8 mouse cellular contexts compared by ENCODE assay signal in the genomic region with DNA sequence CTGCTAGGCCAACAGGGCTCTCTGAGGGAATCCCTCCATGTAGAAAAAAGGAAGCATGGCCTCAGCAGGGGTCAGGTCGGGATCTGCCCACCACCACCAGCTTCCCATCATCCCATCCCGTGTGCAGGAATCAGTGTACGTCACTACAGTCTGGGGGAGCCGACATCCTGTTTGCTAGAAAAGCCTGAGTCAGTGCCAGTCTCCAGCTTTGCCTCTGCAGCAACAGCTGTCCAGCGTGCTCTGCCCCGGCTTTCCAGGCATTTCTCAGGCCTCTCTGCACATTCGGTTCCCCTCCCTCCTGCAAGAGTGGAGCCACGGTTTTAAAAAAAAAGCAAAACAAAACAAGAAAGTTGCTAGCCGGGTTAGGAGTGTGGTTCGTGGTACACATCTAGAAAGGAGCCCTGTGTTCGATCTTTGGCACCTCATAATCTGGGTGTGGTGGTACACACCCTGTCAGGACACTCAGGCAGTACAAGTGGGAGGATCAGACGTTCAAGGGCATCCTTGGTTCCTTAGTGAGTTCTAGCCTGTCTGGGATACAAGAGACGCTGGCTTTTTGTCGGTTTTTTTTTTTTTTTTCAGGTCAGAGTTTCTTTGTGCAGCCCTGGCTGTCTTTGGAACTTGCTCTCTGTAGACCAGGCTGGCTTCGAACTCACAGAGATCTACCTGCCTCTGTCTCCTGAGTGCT. TPM values are rescaled to one million over a fixed set of nuclear protein-coding genes. Genes with fewer than 3 reads are reported as not detected.
A peak's percentile ranks its signal among the peaks of the same experiment; 100 is the strongest.
DNase-seq lines count a peak whose midpoint lies in the region; ATAC-seq and TF ChIP-seq lines count a peak whose summit lies in the region.

No protein-coding gene starts in this region.

- DNase-seq in gastrocnemius, adult 2 months = peak; percentile 53
- no peak for DNase-seq in gastrocnemius, adult 18-20 months (ENCODE audit: low spot score)
- peak; percentile 92 for DNase-seq in NIH3T3 (ENCODE audit: low read depth)
- DNase-seq in limb, embryonic 10.5 days (ENCODE audit: low spot score) = no peak
- DNase-seq in frontal cortex, postnatal 25 days (ENCODE audit: low spot score in 2 of 2) = no peak
- no peak for DNase-seq in B cell, adult 2 months

- H3K4me2 ChIP-seq in heart, embryonic 12.5 days = no peak overlapping the region
- H3K4me2 ChIP-seq in stomach, embryonic 16.5 days (ENCODE audit: low read depth, low read length) = no peak overlapping the region

- WGBS in heart, embryonic 12.5 days = 34% methylated on average over 15 of the region's 15 CpGs
- 43% methylated on average over 15 of the region's 15 CpGs for WGBS in limb, embryonic 10.5 days
- 36% methylated on average over 15 of the region's 15 CpGs for WGBS in stomach, embryonic 16.5 days

- H3K4me3 ChIP-seq in gastrocnemius, adult 2 months = no peak overlapping the region
- H3K4me3 ChIP-seq in heart, embryonic 12.5 days = no peak overlapping the region
- H3K4me3 ChIP-seq in limb, embryonic 10.5 days = no peak overlapping the region
- no peak overlapping the region for H3K4me3 ChIP-seq in stomach, embryonic 16.5 days (replicated peaks; ENCODE audit: low read length)

- no peak for TF ChIP-seq CTCF in gastrocnemius, adult 2 months (IDR thresholded peaks at IDR 0.05)

- ATAC-seq in heart, embryonic 12.5 days (ENCODE audit: insufficient number of reproducible peaks, low FRiP score) = peak; percentile 39; the same call in 1 of the 2 replicates
- no peak for ATAC-seq in stomach, embryonic 16.5 days (ENCODE audit: insufficient read depth, low FRiP score)

- H3K27me3 ChIP-seq in heart, embryonic 12.5 days (replicated peaks) = no peaks in the 10 kb centered on the region
- no peaks in the 10 kb centered on the region for H3K27me3 ChIP-seq in limb, embryonic 10.5 days (ENCODE audit: low read depth, poor library complexity, severe bottlenecking)
- H3K27me3 ChIP-seq in stomach, embryonic 16.5 days (ENCODE audit: control insufficient read depth, insufficient read depth, low read length) = no peaks in the 10 kb centered on the region

- peaks cover 56% of the 10 kb centered on the region for H3K4me1 ChIP-seq in heart, embryonic 12.5 days (replicated peaks)
- H3K4me1 ChIP-seq in limb, embryonic 10.5 days = peaks cover 76% of the 10 kb centered on the region
- peaks cover 47% of the 10 kb centered on the region for H3K4me1 ChIP-seq in stomach, embryonic 16.5 days (ENCODE audit: control insufficient read depth, insufficient read depth, low read length)

- no peaks in the 10 kb centered on the region for H3K9me3 ChIP-seq in heart, embryonic 12.5 days (replicated peaks)
- no peaks in the 10 kb centered on the region for H3K9me3 ChIP-seq in limb, embryonic 10.5 days (replicated peaks)
- H3K9me3 ChIP-seq in stomach, embryonic 16.5 days (replicated peaks; ENCODE audit: control insufficient read depth, low read length) = no peaks in the 10 kb centered on the region

- peak overlapping the region; percentile 92 for H3K27ac ChIP-seq in gastrocnemius, adult 2 months
- H3K27ac ChIP-seq in heart, embryonic 12.5 days (ENCODE audit: poor library complexity, severe bottlenecking) = peak overlapping the region; percentile 72
- peak overlapping the region; percentile 93 for H3K27ac ChIP-seq in limb, embryonic 10.5 days
- H3K27ac ChIP-seq in stomach, embryonic 16.5 days (ENCODE audit: low read length) = peak overlapping the region; percentile 82

- no peak overlapping the region for H3K9ac ChIP-seq in heart, embryonic 12.5 days
- H3K9ac ChIP-seq in stomach, embryonic 16.5 days (ENCODE audit: low read length) = peak overlapping the region; percentile 32; the same call in 1 of the 2 replicates

- intact Hi-C loops in gastrocnemius, adult 2 months (cut with DNase I) = loop anchor here (2.0 kb wide), 1 partner anchor 31 kb away; a partner anchor contains a TSS

- no peaks in the 10 kb centered on the region for H3K36me3 ChIP-seq in heart, embryonic 12.5 days
- H3K36me3 ChIP-seq in limb, embryonic 10.5 days = no peaks in the 10 kb centered on the region
- no peaks in the 10 kb centered on the region for H3K36me3 ChIP-seq in stomach, embryonic 16.5 days (ENCODE audit: control insufficient read depth, insufficient read depth, low read length)

RNA-seq across cellular contexts. Expression of a gene that starts 32.0 kb away (rescaled TPM):
- total RNA-seq in gastrocnemius, adult 2 months (2021) = 100 to 1,000 TPM in 1 of 2 experiments, 10 to 100 TPM in 1; 15.4 to 183 TPM
- 100 to 1,000 TPM in 1 of 2 experiments, 1 to 10 TPM in 1; 8.1 to 202 TPM for total RNA-seq in gastrocnemius, adult 18-20 months (2021)
- polyA plus RNA-seq in heart, embryonic 12.5 days (2016; fragmentation: Nextera tagmentation; extraction: Ambion mirVana) = 23.9 and 25.7 TPM in 2 replicates
- 30.3 and 58.7 TPM in 2 replicates for polyA plus RNA-seq in limb, embryonic 10.5 days (2016; fragmentation: Nextera tagmentation; extraction: Ambion mirVana)
- polyA plus RNA-seq in stomach, embryonic 16.5 days (2015; fragmentation: Nextera tagmentation; extraction: Ambion mirVana) = 30.4 and 34.8 TPM in 2 replicates

RNA-seq across cellular contexts. Expression of a gene that starts 40.3 kb away (rescaled TPM):
- total RNA-seq in gastrocnemius, adult 2 months (2021) = 10 to 100 TPM; 60.4 to 77.5 TPM
- total RNA-seq in gastrocnemius, adult 18-20 months (2021) = 10 to 100 TPM; 73.4 to 80.1 TPM
- 31.4 and 32.8 TPM in 2 replicates for polyA plus RNA-seq in heart, embryonic 12.5 days (2016; fragmentation: Nextera tagmentation; extraction: Ambion mirVana)
- polyA plus RNA-seq in limb, embryonic 10.5 days (2016; fragmentation: Nextera tagmentation; extraction: Ambion mirVana) = 25.8 and 28.2 TPM in 2 replicates
- 20.4 and 26.1 TPM in 2 replicates for polyA plus RNA-seq in stomach, embryonic 16.5 days (2015; fragmentation: Nextera tagmentation; extraction: Ambion mirVana)

Comparison
In these comparisons a context has a peak if more than half of its experiments do, and no peak if none do; other contexts are left out.
1. DNase-seq: peak in gastrocnemius, adult 2 months (single experiment) and NIH3T3 (single experiment); none in gastrocnemius, adult 18-20 months (single experiment), limb, embryonic 10.5 days (single experiment), frontal cortex, postnatal 25 days (0 of 2) and B cell, adult 2 months (0 of 2).
2. Peak in every context shown above with its lines, with median percentiles within 50 percentile points of each other: H3K27ac ChIP-seq.